Mouse (Mus musculus) cerebellum, postnatal 4 days (tissue): ENCODE measurements at regions not wholly inside any gene's neighbourhood (a gene's known extent, or its start where the extent isn't known, plus 50 kb on each side); places are given as distances from the start of the nearest gene placed in this dataset.

Source experiments
- DNase-seq, 2 experiments: peaks; one replicate each; pipeline ENCODE4 v3.0.0; 2022; ENCODE audit warnings: low spot score in 2 of 2, mixed read lengths in 1 of 2

- DNase-seq: no peak
Observed at GRCm38 (mm10) chr13:46123446-46123845, 150.1 kb upstream of the Stmnd1 start.

- no peak for DNase-seq
Observed at GRCm38 (mm10) chr13:46116576-46116975, 151.8 kb upstream of the Atxn1 start.

- DNase-seq: no peak
Observed at GRCm38 (mm10) chr13:46104971-46105370, 140.2 kb upstream of the Atxn1 start.

- DNase-seq: no peak
Observed at GRCm38 (mm10) chr13:46098621-46099020, 133.8 kb upstream of the Atxn1 start.

GRCm38 (mm10) chr13:46098131-46098530 is 133.3 kb upstream of the Atxn1 start:
- DNase-seq: no peak

GRCm38 (mm10) chr13:46096968-46097367 is 132.2 kb upstream of the Atxn1 start:
- DNase-seq: no peak

- no peak for DNase-seq
Observed at GRCm38 (mm10) chr13:46096416-46096815, 131.6 kb upstream of the Atxn1 start.

GRCm38 (mm10) chr13:46092787-46093186 is 128.0 kb upstream of the Atxn1 start:
- no peak for DNase-seq

- DNase-seq: no peak
Observed at GRCm38 (mm10) chr13:46091109-46091508, 126.3 kb upstream of the Atxn1 start.

- no peak for DNase-seq
Observed at GRCm38 (mm10) chr13:46088237-46088636, 123.4 kb upstream of the Atxn1 start.

- DNase-seq: no peak
Observed at GRCm38 (mm10) chr13:46087663-46088062, 122.9 kb upstream of the Atxn1 start.

GRCm38 (mm10) chr13:46076879-46077278 is 112.1 kb upstream of the Atxn1 start:
- no peak for DNase-seq

GRCm38 (mm10) chr13:46071670-46072069 is 106.9 kb upstream of the Atxn1 start:
- no peak for DNase-seq

- no peak for DNase-seq
Observed at GRCm38 (mm10) chr13:46069571-46069970, 104.8 kb upstream of the Atxn1 start.

- DNase-seq: no peak
Observed at GRCm38 (mm10) chr13:46062758-46063157, 98.0 kb upstream of the Atxn1 start.

- no peak for DNase-seq
Observed at GRCm38 (mm10) chr13:46059870-46060269, 95.1 kb upstream of the Atxn1 start.

- DNase-seq: no peak
Observed at GRCm38 (mm10) chr13:46058862-46059261, 94.1 kb upstream of the Atxn1 start.

- DNase-seq: no peak
Observed at GRCm38 (mm10) chr13:46058341-46058740, 93.5 kb upstream of the Atxn1 start.

GRCm38 (mm10) chr13:46055410-46055809 is 90.6 kb upstream of the Atxn1 start:
- no peak for DNase-seq

GRCm38 (mm10) chr13:46043568-46043967 is 78.8 kb upstream of the Atxn1 start:
- DNase-seq: no peak

GRCm38 (mm10) chr13:46043016-46043415 is 78.2 kb upstream of the Atxn1 start:
- DNase-seq: no peak

- no peak for DNase-seq
Observed at GRCm38 (mm10) chr13:46042224-46042623, 77.4 kb upstream of the Atxn1 start.

GRCm38 (mm10) chr13:46041475-46041874 is 76.7 kb upstream of the Atxn1 start:
- no peak for DNase-seq

- DNase-seq: no peak
Observed at GRCm38 (mm10) chr13:46040062-46040461, 75.3 kb upstream of the Atxn1 start.
